Mouse (Mus musculus) erythroblast, embryonic 14.5 days (primary cell): ENCODE measurements around the gene Trhde. TPM values are rescaled to one million over a fixed set of nuclear protein-coding genes. Genes with fewer than 3 reads are reported as not detected.

Experiments
- H3K27me3 ChIP-seq: 2 replicates; pipeline ENCODE4 v1.6.1; 2012; ENCODE audit warnings: inconsistent platforms; ENCODE audit not compliant: control insufficient read depth
- H3K36me3 ChIP-seq: 2 replicates; pipeline ENCODE4 v1.6.1; 2012; ENCODE audit warnings: mild to moderate bottlenecking, inconsistent platforms; ENCODE audit not compliant: control insufficient read depth
- H3K4me1 ChIP-seq: 2 replicates; pipeline ENCODE4 v1.6.1; 2012; ENCODE audit warnings: inconsistent platforms; ENCODE audit not compliant: control insufficient read depth
- H3K4me3 ChIP-seq: replicated peaks from 2 replicates; pipeline ENCODE3; 2012; ENCODE audit warnings: moderate library complexity, mild to moderate bottlenecking, inconsistent platforms
- H3K9me3 ChIP-seq: 2 replicates; pipeline ENCODE4 v1.6.1; 2012; ENCODE audit warnings: low read length, inconsistent platforms, mixed read lengths; ENCODE audit not compliant: control insufficient read depth
- GATA1 ChIP-seq: IDR thresholded peaks from 2 replicates; pipeline ENCODE4 v1.6.1; 2012; ENCODE audit warnings: low read length, inconsistent platforms, mixed read lengths
- TAL1 ChIP-seq: IDR thresholded peaks from 3 replicates; pipeline ENCODE4 v1.6.1; 2012; ENCODE audit warnings: low read length, inconsistent platforms, mixed read lengths
- polyA plus RNA-seq: library from polyadenylated mRNA; stranded (reverse); fragments of >175 nt; gene quantifications from 2 replicates; pipeline ENCODE4 v1.2.3, GENCODE M21; 2012

The Trhde gene
- polyA plus RNA-seq, 1 experiment, result not detected

- no peaks in the 10 kb centered on the region for H3K36me3 ChIP-seq
- H3K9me3 ChIP-seq, result peaks cover 12% of the 10 kb centered on the region
- H3K4me3 ChIP-seq, result no peak overlapping the region
- no peaks in the 10 kb centered on the region for H3K4me1 ChIP-seq
- H3K27me3 ChIP-seq, result peaks cover 32% of the 10 kb centered on the region
- no peak for TF ChIP-seq TAL1
- no peak for TF ChIP-seq GATA1
These were observed 3.3 kb downstream of the Trhde start for GRCm38 (mm10) chr10:114798788-114799187.

GRCm38 (mm10) chr10:114798218-114798617 is 3.9 kb downstream of the Trhde start:
- H3K4me1 ChIP-seq, result no peaks in the 10 kb centered on the region
- no peak for TF ChIP-seq TAL1
- no peak for TF ChIP-seq GATA1
- peaks cover 32% of the 10 kb centered on the region for H3K27me3 ChIP-seq

GRCm38 (mm10) chr10:114797664-114798063 is 4.4 kb downstream of the Trhde start:
- Histone ChIP-seq H3K9me3 (peaks cover 12% of the 10 kb centered on the region), H3K36me3 (no peaks in the 10 kb centered on the region), H3K27me3 (peaks cover 29% of the 10 kb centered on the region), H3K4me1 (no peaks in the 10 kb centered on the region), H3K4me3 (no peak overlapping the region)
- TF ChIP-seq GATA1 (no peak), TAL1 (no peak)

More at GRCm38 (mm10) chr10:114798218-114798617, 3.9 kb downstream of the Trhde start:
- Histone ChIP-seq H3K36me3 (no peaks in the 10 kb centered on the region), H3K9me3 (peaks cover 12% of the 10 kb centered on the region), H3K4me3 (no peak overlapping the region)

- H3K4me1 ChIP-seq, result no peaks in the 10 kb centered on the region
- H3K36me3 ChIP-seq, result no peaks in the 10 kb centered on the region
- TF ChIP-seq GATA1, result no peak
- TF ChIP-seq TAL1, result no peak
- peaks cover 21% of the 10 kb centered on the region for H3K27me3 ChIP-seq
- H3K4me3 ChIP-seq, result no peak overlapping the region
- peaks cover 9% of the 10 kb centered on the region for H3K9me3 ChIP-seq
These were observed 5.2 kb downstream of the Trhde start for GRCm38 (mm10) chr10:114796872-114797271.

GRCm38 (mm10) chr10:114794214-114794613 is 7.9 kb downstream of the Trhde start:
- TF ChIP-seq GATA1 (no peak), TAL1 (no peak)

GRCm38 (mm10) chr10:114765914-114766313 is 36.2 kb downstream of the Trhde start:
- H3K27me3 ChIP-seq, result no peaks in the 10 kb centered on the region
- no peak for TF ChIP-seq GATA1
- TF ChIP-seq TAL1, result no peak
- H3K36me3 ChIP-seq, result no peaks in the 10 kb centered on the region
- no peak overlapping the region for H3K4me3 ChIP-seq
- no peaks in the 10 kb centered on the region for H3K4me1 ChIP-seq
- H3K9me3 ChIP-seq, result peaks cover 10% of the 10 kb centered on the region

More at GRCm38 (mm10) chr10:114794214-114794613, 7.9 kb downstream of the Trhde start:
- Histone ChIP-seq H3K27me3 (no peaks in the 10 kb centered on the region), H3K4me3 (no peak overlapping the region), H3K4me1 (no peaks in the 10 kb centered on the region), H3K9me3 (peaks cover 2% of the 10 kb centered on the region; the same call in 1 of the 2 replicates), H3K36me3 (no peaks in the 10 kb centered on the region)

- Histone ChIP-seq H3K4me1 (no peaks in the 10 kb centered on the region), H3K4me3 (no peak overlapping the region), H3K9me3 (peaks cover 22% of the 10 kb centered on the region), H3K36me3 (no peaks in the 10 kb centered on the region), H3K27me3 (no peaks in the 10 kb centered on the region)
- TF ChIP-seq GATA1 (no peak), TAL1 (no peak)
These were observed 40.0 kb downstream of the Trhde start for GRCm38 (mm10) chr10:114762125-114762524.

- TF ChIP-seq GATA1 (no peak), TAL1 (no peak)
- Histone ChIP-seq H3K27me3 (no peaks in the 10 kb centered on the region), H3K4me1 (no peaks in the 10 kb centered on the region), H3K36me3 (no peaks in the 10 kb centered on the region), H3K4me3 (no peak overlapping the region), H3K9me3 (peaks cover 30% of the 10 kb centered on the region)
These were observed 42.9 kb downstream of the Trhde start for GRCm38 (mm10) chr10:114759240-114759639.

GRCm38 (mm10) chr10:114758614-114759013 is 43.5 kb downstream of the Trhde start:
- Histone ChIP-seq H3K27me3 (no peaks in the 10 kb centered on the region), H3K4me3 (no peak overlapping the region), H3K36me3 (no peaks in the 10 kb centered on the region), H3K4me1 (no peaks in the 10 kb centered on the region), H3K9me3 (peaks cover 30% of the 10 kb centered on the region)
- TF ChIP-seq TAL1 (no peak), GATA1 (no peak)
